ENCODE assay signal across 16 mouse cellular contexts in genomic region chr3:121396561-121396960, GRCm38 (mm10).
"Had no signal": no experiment of that assay in that cellular context is flagged by ENCODE, and none has a peak within 500 bp of the region (broad histone marks: within the 10 kb centered on the region; RNA-seq: fewer than 3 reads in every experiment).

No protein-coding gene starts in this region.

- DNase-seq: kidney, adult 2 months; layer of hippocampus, adult 9-11 months; liver; midbrain, embryonic 14.5 days; retina, postnatal 1 day; thymus, adult 18-20 months; thymus, postnatal 36 days had no signal

- H3K27ac ChIP-seq: kidney, postnatal 0 days; layer of hippocampus, adult 2 months; liver, embryonic 12.5 days; liver, embryonic 15.5 days; lung, embryonic 15.5 days; midbrain, embryonic 10.5 days; neural tube, embryonic 13.5 days had no signal

- H3K27me3 ChIP-seq: liver, embryonic 12.5 days; liver, embryonic 15.5 days; lung, embryonic 15.5 days; neural tube, embryonic 13.5 days had no signal

- H3K9me3 ChIP-seq: liver, embryonic 12.5 days; liver, embryonic 15.5 days; lung, embryonic 15.5 days; midbrain, embryonic 10.5 days; neural tube, embryonic 13.5 days had no signal

- H3K36me3 ChIP-seq: liver, embryonic 12.5 days; liver, embryonic 15.5 days; lung, embryonic 15.5 days; midbrain, embryonic 10.5 days; neural tube, embryonic 13.5 days had no signal

- H3K4me2 ChIP-seq: liver, embryonic 12.5 days; liver, embryonic 15.5 days; lung, embryonic 15.5 days; neural tube, embryonic 13.5 days had no signal

- ATAC-seq: intestine, postnatal 0 days; liver, embryonic 12.5 days had no signal

- H3K9ac ChIP-seq: liver, embryonic 12.5 days; liver, embryonic 15.5 days; lung, embryonic 15.5 days; neural tube, embryonic 13.5 days had no signal

- H3K4me1 ChIP-seq: neural tube, embryonic 13.5 days had no signal

- H3K4me3 ChIP-seq: layer of hippocampus, adult 2 months; liver, embryonic 12.5 days; liver, embryonic 15.5 days; lung, embryonic 15.5 days; megakaryocyte, embryonic 14.5 days; midbrain, embryonic 10.5 days; neural tube, embryonic 13.5 days had no signal
